Mouse (Mus musculus): Measurements from ENCODE around the gene Smim7. TPM values are rescaled to one million over a fixed set of nuclear protein-coding genes. Genes with fewer than 3 reads are reported as not detected.

Gene Smim7
- polyA plus RNA-seq, 2 experiments, result 16.3 to 32.2 TPM

DNA sequence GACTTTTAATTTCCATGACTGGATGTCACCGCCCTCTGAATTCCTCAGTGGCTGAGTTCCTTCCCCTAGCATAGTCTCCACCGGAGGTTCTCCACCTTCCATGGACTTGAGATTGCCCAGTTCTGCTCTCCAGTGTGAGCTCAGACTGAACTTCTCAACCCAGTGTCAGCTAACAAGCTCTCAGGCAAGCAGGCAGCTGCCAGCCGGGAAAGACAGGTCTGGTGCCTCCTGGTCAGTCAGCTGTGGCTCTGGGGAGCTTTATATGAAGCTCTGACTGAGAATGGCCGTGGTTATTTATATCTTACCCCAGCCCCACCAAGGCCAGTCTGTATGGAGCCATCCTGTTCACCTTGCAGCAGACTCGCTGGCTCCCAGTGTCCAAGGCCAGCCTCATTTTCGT, 13.5 kb upstream of the Smim7 start:
- no peak for ATAC-seq (ENCODE audit: insufficient read depth)
- Histone ChIP-seq H3K9ac (replicated peaks) (no peak overlapping the region), H3K4me3 (ENCODE audit: insufficient read depth in 1 of 2, low read depth in 2 of 2, low read length in 2 of 2) (no peak overlapping the region), H3K27ac (no peak overlapping the region), H3K4me2 (ENCODE audit: low read depth) (no peak overlapping the region), H3K9me3 (ENCODE audit: control insufficient read depth, low read length) (no peaks in the 10 kb centered on the region), H3K36me3 (replicated peaks; ENCODE audit: control insufficient read depth, insufficient read depth, low read depth) (no peaks in the 10 kb centered on the region), H3K27me3 (ENCODE audit: control insufficient read depth, insufficient read depth, low read length) (no peaks in the 10 kb centered on the region), H3K4me1 (replicated peaks; ENCODE audit: control insufficient read depth in 2 of 2, insufficient read depth in 2 of 2, low read length in 1 of 2) (peaks cover 0 to 2% of the 10 kb centered on the region in 2 experiments; a peak in 1 of 4 replicates)
- no peak for DNase-seq (ENCODE audit: low read depth in 3 of 3, low spot score in 3 of 3)
- 53% methylated on average over 6 of the region's 6 CpGs for WGBS (ENCODE audit: insufficient replicate concordance)
- no peak for TF ChIP-seq CTCF (IDR thresholded peaks at IDR 0.05; ENCODE audit: low read depth)
- TF ChIP-seq EP300 (IDR thresholded peaks at IDR 0.05; ENCODE audit: low read depth), result no peak

DNA sequence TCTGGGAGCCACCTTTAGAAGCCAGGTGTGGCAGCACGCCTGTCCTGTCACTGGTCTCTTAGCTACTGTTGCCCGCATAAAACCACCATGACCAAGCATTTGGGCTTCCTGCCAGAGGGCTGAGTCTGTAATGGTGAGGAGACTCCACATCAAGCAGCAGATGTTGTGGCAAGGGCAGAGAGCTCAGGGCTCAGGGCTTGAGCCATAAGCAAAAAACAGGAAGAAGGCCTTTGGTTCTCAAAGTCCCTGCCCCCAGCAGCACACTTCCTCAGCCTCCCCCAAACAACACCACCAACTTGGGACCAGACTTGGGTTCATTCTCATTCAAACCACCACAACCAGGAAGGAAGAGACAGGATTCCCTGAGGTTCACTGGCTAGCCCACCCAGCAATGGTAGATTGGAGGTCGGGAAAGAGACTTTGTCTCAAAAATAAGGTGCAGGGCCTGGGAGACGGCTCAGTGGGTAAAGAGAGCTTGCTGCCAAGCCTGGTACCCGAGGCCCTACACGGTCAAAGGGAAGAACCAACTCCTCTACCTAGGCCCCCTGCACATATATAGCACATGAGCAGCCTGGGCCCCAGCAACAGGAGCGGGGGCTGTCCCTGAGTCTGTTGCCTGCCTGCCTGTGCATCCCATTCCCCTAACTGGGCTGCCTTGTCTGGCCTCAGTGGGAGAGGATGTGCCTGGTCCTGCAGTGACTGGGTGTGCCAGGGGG, 12.3 kb upstream of the Smim7 start:
- TF ChIP-seq CTCF (IDR thresholded peaks at IDR 0.05; ENCODE audit: low read depth), result no peak
- TF ChIP-seq EP300 (IDR thresholded peaks at IDR 0.05; ENCODE audit: low read depth), result no peak
- 24% methylated on average over 7 of the region's 7 CpGs for WGBS (ENCODE audit: insufficient replicate concordance)
- ATAC-seq (ENCODE audit: insufficient read depth) (no peak), DNase-seq (ENCODE audit: low read depth in 3 of 3, low spot score in 3 of 3) (no peak)
- peaks cover 0 to 7% of the 10 kb centered on the region in 2 experiments; a peak in 1 of 4 replicates for H3K4me1 ChIP-seq (replicated peaks; ENCODE audit: control insufficient read depth in 2 of 2, insufficient read depth in 2 of 2, low read length in 1 of 2)
- H3K4me3 ChIP-seq (ENCODE audit: insufficient read depth in 1 of 2, low read depth in 2 of 2, low read length in 2 of 2), result no peak overlapping the region
- no peak overlapping the region for H3K27ac ChIP-seq
- H3K27me3 ChIP-seq (ENCODE audit: control insufficient read depth, insufficient read depth, low read length), result no peaks in the 10 kb centered on the region
- H3K36me3 ChIP-seq (replicated peaks; ENCODE audit: control insufficient read depth, insufficient read depth, low read depth), result no peaks in the 10 kb centered on the region
- H3K4me2 ChIP-seq (ENCODE audit: low read depth), result no peak overlapping the region
- H3K9ac ChIP-seq (replicated peaks), result no peak overlapping the region
- no peaks in the 10 kb centered on the region for H3K9me3 ChIP-seq (ENCODE audit: control insufficient read depth, low read length)

DNA sequence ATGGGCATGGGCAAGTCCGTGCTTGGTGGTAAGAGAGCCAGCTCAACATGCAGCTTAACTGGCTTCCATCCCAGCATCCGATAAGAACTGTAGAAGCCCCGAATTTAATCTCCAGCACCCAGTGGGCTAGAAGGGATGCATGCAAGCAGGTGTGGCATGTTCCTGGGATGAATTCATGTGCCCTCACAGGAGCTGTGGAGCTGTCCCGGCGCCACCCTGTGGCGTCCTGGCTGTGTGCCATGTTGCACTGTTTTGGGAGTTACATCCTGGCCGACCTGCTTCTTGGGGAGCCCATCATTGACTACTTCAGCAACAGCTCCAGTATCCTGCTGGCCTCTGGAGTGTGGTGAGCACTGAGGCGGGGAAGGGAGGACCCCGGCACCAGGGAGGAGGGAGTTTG, 8.5 kb upstream of the Smim7 start:
- Histone ChIP-seq H3K9me3 (ENCODE audit: control insufficient read depth, low read length) (no peaks in the 10 kb centered on the region), H3K27ac (no peak overlapping the region), H3K9ac (replicated peaks) (no peak overlapping the region), H3K4me3 (ENCODE audit: insufficient read depth in 1 of 2, low read depth in 2 of 2, low read length in 2 of 2) (no peak overlapping the region), H3K27me3 (ENCODE audit: control insufficient read depth, insufficient read depth, low read length) (no peaks in the 10 kb centered on the region), H3K4me1 (replicated peaks; ENCODE audit: control insufficient read depth in 2 of 2, insufficient read depth in 2 of 2, low read length in 1 of 2) (peaks cover 0 to 7% of the 10 kb centered on the region in 2 experiments; a peak in 1 of 4 replicates), H3K4me2 (ENCODE audit: low read depth) (no peak overlapping the region), H3K36me3 (replicated peaks; ENCODE audit: control insufficient read depth, insufficient read depth, low read depth) (no peaks in the 10 kb centered on the region)
- DNase-seq (ENCODE audit: low read depth in 3 of 3, low spot score in 3 of 3), result no peak
- no peak for ATAC-seq (ENCODE audit: insufficient read depth)
- 55% methylated on average over 9 of the region's 9 CpGs for WGBS (ENCODE audit: insufficient replicate concordance)
- TF ChIP-seq CTCF (IDR thresholded peaks at IDR 0.05; ENCODE audit: low read depth), result peak; percentile 45
- no peak for TF ChIP-seq EP300 (IDR thresholded peaks at IDR 0.05; ENCODE audit: low read depth)

DNA sequence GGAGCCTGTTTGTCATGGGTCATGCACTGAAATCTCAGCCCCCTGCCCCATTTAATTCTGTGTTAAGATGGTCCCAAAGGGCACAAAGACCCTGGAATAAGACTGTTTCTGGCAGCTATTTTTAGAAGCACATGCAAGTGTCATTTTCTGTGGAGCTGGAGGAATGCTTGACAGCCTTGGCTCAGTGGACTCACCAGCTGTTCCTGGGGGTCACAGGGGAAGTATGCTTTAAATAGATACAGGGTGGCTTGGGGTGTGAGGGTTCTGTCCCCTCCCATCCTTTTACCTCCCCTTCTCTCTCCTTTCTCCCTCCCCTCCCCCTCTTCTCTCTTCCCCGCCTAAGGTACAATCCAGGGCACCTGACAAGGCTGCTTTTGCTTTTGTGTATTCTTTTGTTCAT, 7.1 kb upstream of the Smim7 start:
- H3K4me2 ChIP-seq (ENCODE audit: low read depth), result no peak overlapping the region
- no peaks in the 10 kb centered on the region for H3K36me3 ChIP-seq (replicated peaks; ENCODE audit: control insufficient read depth, insufficient read depth, low read depth)
- WGBS (ENCODE audit: insufficient replicate concordance), result 59% methylated on average over 1 of the region's 1 CpGs
- H3K9me3 ChIP-seq (ENCODE audit: control insufficient read depth, low read length), result no peaks in the 10 kb centered on the region
- ATAC-seq (ENCODE audit: insufficient read depth) (no peak), DNase-seq (ENCODE audit: low read depth in 3 of 3, low spot score in 3 of 3) (no peak)
- H3K27ac ChIP-seq, result no peak overlapping the region
- no peak overlapping the region for H3K9ac ChIP-seq (replicated peaks)
- no peak for TF ChIP-seq EP300 (IDR thresholded peaks at IDR 0.05; ENCODE audit: low read depth)
- TF ChIP-seq CTCF (IDR thresholded peaks at IDR 0.05; ENCODE audit: low read depth), result no peak
- H3K4me1 ChIP-seq (replicated peaks; ENCODE audit: control insufficient read depth in 2 of 2, insufficient read depth in 2 of 2, low read length in 1 of 2), result peaks cover 0 to 5% of the 10 kb centered on the region in 2 experiments; a peak in 1 of 4 replicates
- no peak overlapping the region for H3K4me3 ChIP-seq (ENCODE audit: insufficient read depth in 1 of 2, low read depth in 2 of 2, low read length in 2 of 2)
- H3K27me3 ChIP-seq (ENCODE audit: control insufficient read depth, insufficient read depth, low read length), result no peaks in the 10 kb centered on the region

DNA sequence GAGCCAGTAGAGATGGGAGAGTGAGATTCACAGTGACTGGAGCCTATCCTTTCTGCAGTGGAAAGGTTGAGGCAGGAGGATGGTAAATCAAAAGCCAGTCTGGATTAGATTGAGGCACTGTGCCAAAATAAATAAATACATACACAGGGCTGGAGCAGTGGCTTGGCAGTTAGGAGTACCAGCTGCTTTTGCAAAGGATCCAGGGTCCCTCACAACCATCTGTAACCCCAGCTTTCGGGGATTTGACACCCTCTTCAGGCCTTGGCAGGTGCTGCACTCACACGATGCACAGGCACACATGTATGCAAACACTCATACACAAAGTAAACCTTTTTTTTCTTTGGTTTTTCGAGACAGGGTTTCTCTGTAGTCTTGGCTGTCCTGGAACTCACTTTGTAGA, 6.4 kb upstream of the Smim7 start:
- 67% methylated on average over 3 of the region's 3 CpGs for WGBS (ENCODE audit: insufficient replicate concordance)
- DNase-seq (ENCODE audit: low read depth in 3 of 3, low spot score in 3 of 3) (no peak), ATAC-seq (ENCODE audit: insufficient read depth) (no peak)
- H3K4me3 ChIP-seq (ENCODE audit: insufficient read depth in 1 of 2, low read depth in 2 of 2, low read length in 2 of 2), result no peak overlapping the region
- H3K9me3 ChIP-seq (ENCODE audit: control insufficient read depth, low read length), result no peaks in the 10 kb centered on the region
- H3K27me3 ChIP-seq (ENCODE audit: control insufficient read depth, insufficient read depth, low read length), result no peaks in the 10 kb centered on the region; the same call in 1 of the 2 replicates
- peaks cover 0 to 8% of the 10 kb centered on the region in 2 experiments; a peak in 2 of 4 replicates for H3K4me1 ChIP-seq (replicated peaks; ENCODE audit: control insufficient read depth in 2 of 2, insufficient read depth in 2 of 2, low read length in 1 of 2)
- no peaks in the 10 kb centered on the region for H3K36me3 ChIP-seq (replicated peaks; ENCODE audit: control insufficient read depth, insufficient read depth, low read depth)
- H3K27ac ChIP-seq, result no peak overlapping the region
- no peak overlapping the region for H3K9ac ChIP-seq (replicated peaks)
- H3K4me2 ChIP-seq (ENCODE audit: low read depth), result no peak overlapping the region
- TF ChIP-seq CTCF (IDR thresholded peaks at IDR 0.05; ENCODE audit: low read depth) (no peak), EP300 (IDR thresholded peaks at IDR 0.05; ENCODE audit: low read depth) (no peak)
